Mouse (Mus musculus) forebrain, embryonic 12.5 days (tissue): ENCODE measurements at regions not wholly inside any gene's neighbourhood (a gene's known extent, or its start where the extent isn't known, plus 50 kb on each side); places are given as distances from the start of the nearest gene placed in this dataset.

Source experiments
- ATAC-seq: fragments of 200-750 bp; cut with Nextera tagmentation; 2 replicates; pipeline ENCODE4 v1.8.0; 2017; ENCODE audit warnings: moderate TSS enrichment; ENCODE audit not compliant: low FRiP score
- H3K27ac ChIP-seq: fragments of 300-500 bp; sonication (generic); 2 replicates; pipeline ENCODE4 v1.5.1; 2016; ENCODE audit warnings: mild to moderate bottlenecking
- H3K27me3 ChIP-seq: fragments of 300-500 bp; sonication (generic); 2 replicates; pipeline ENCODE4 v1.6.1; 2016; ENCODE audit warnings: mild to moderate bottlenecking
- H3K36me3 ChIP-seq: fragments of 300-500 bp; sonication (generic); replicated peaks from 2 replicates; pipeline ENCODE4 v1.6.1; 2016; ENCODE audit warnings: mild to moderate bottlenecking
- H3K4me1 ChIP-seq: fragments of 300-500 bp; sonication (generic); 2 replicates; pipeline ENCODE4 v1.6.1; 2016
- H3K4me2 ChIP-seq: fragments of 300-500 bp; sonication (generic); 2 replicates; pipeline ENCODE4 v1.6.1; 2016; ENCODE audit warnings: mild to moderate bottlenecking, moderate library complexity
- H3K4me3 ChIP-seq: fragments of 300-500 bp; sonication (generic); replicated peaks from 2 replicates; pipeline ENCODE4 v1.5.1; 2016; ENCODE audit warnings: mild to moderate bottlenecking
- H3K9ac ChIP-seq: fragments of 300-500 bp; sonication (generic); 2 replicates; pipeline ENCODE4 v1.6.1; 2016; ENCODE audit warnings: mild to moderate bottlenecking
- H3K9me3 ChIP-seq: fragments of 300-500 bp; sonication (generic); 2 replicates; pipeline ENCODE4 v1.6.1; 2016
- WGBS: fragments of 180-500 bp; shearing (Covaris S2); methylation state at CpG from one replicate; pipeline ENCODE4 v1.1.7; 2016; 5-methylcytosine and 5-hydroxymethylcytosine counted together

DNA sequence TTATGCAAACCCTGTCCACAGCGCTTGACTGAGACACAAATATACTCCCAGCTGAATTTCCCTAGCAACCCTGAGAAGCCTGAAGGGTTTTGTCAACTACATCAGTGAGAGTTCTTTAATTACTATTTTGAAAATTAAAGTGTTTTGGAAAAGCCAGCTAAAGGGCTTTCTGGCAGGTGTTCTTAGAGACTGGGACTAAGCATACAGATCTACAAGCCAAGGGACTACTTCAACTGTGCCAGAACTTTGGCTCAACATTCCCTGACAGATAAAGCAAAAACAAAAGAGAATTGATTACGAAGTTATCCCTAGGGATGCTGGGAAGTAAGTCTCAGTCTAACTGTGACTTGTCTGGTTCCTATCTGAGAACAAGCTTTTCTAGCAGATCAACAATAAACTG, 213.4 kb upstream of the Mkln1 start:
- Histone ChIP-seq H3K27ac (no peak overlapping the region), H3K4me1 (no peaks in the 10 kb centered on the region), H3K36me3 (no peaks in the 10 kb centered on the region), H3K4me3 (no peak overlapping the region), H3K27me3 (no peaks in the 10 kb centered on the region), H3K9ac (no peak overlapping the region), H3K4me2 (no peak overlapping the region), H3K9me3 (no peaks in the 10 kb centered on the region)
- 86% methylated on average over 2 of the region's 2 CpGs for WGBS
- no peak for ATAC-seq

DNA sequence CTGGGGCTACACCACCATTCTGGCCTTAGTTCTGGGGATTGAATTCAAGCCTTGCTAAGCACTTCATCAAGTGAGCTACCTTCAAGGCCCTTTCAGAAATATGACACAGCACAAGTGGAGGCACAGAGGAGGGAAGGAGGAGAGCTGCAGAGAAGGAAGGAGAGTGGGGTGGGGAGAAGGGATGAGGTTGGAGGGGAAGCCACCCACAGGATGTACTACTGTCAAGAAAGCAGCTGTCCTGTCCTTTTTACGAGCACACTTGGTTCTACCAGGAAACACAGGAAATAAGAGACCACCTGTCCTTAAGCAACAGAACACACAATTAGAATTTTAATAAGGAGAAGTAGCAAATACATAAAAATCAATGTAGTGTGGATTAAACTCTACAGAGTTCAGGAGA, 210.5 kb upstream of the Mkln1 start:
- Histone ChIP-seq H3K4me1 (no peaks in the 10 kb centered on the region), H3K27me3 (no peaks in the 10 kb centered on the region), H3K9me3 (no peaks in the 10 kb centered on the region), H3K27ac (no peak overlapping the region), H3K4me3 (no peak overlapping the region), H3K9ac (no peak overlapping the region), H3K36me3 (no peaks in the 10 kb centered on the region), H3K4me2 (no peak overlapping the region)
- no peak for ATAC-seq
- whole genome bisulfite sequencing = 89% methylated on average over 1 of the region's 1 CpGs

GRCm38 (mm10) chr6:31189060-31189459, 209.5 kb upstream of the Mkln1 start:
- no peak overlapping the region for H3K4me2 ChIP-seq
- no peaks in the 10 kb centered on the region for H3K36me3 ChIP-seq
- no peak overlapping the region for H3K4me3 ChIP-seq
- no peak overlapping the region for H3K27ac ChIP-seq
- H3K9me3 ChIP-seq = no peaks in the 10 kb centered on the region
- no peaks in the 10 kb centered on the region for H3K27me3 ChIP-seq
- no peak overlapping the region for H3K9ac ChIP-seq
- H3K4me1 ChIP-seq = no peaks in the 10 kb centered on the region
- 60% methylated on average over 7 of the region's 7 CpGs for WGBS
- ATAC-seq = no peak

DNA sequence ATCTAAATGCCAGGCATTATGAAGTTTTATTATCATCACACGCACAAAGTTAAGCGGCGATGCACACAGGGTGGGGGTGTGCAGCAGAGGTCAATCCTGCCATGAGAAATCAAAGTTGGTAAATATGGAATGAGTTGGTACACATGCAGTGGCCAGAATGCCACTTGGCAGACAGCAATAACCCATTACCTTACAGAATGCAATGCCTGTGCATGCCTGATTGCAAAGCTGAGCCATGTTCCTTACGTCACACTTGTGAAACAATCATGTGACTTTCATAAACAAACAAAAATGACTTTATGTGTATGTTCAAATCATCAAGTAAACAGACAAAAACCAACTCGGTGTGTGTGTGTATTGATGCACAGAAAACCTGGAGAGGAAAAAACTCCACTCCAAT, 208.5 kb upstream of the Mkln1 start:
- no peaks in the 10 kb centered on the region for H3K36me3 ChIP-seq
- 84% methylated on average over 5 of the region's 5 CpGs for WGBS
- H3K27me3 ChIP-seq = no peaks in the 10 kb centered on the region
- H3K27ac ChIP-seq = no peak overlapping the region
- no peak overlapping the region for H3K4me2 ChIP-seq
- no peaks in the 10 kb centered on the region for H3K9me3 ChIP-seq
- no peak overlapping the region for H3K9ac ChIP-seq
- H3K4me3 ChIP-seq = no peak overlapping the region
- no peaks in the 10 kb centered on the region for H3K4me1 ChIP-seq
- ATAC-seq = no peak

DNA sequence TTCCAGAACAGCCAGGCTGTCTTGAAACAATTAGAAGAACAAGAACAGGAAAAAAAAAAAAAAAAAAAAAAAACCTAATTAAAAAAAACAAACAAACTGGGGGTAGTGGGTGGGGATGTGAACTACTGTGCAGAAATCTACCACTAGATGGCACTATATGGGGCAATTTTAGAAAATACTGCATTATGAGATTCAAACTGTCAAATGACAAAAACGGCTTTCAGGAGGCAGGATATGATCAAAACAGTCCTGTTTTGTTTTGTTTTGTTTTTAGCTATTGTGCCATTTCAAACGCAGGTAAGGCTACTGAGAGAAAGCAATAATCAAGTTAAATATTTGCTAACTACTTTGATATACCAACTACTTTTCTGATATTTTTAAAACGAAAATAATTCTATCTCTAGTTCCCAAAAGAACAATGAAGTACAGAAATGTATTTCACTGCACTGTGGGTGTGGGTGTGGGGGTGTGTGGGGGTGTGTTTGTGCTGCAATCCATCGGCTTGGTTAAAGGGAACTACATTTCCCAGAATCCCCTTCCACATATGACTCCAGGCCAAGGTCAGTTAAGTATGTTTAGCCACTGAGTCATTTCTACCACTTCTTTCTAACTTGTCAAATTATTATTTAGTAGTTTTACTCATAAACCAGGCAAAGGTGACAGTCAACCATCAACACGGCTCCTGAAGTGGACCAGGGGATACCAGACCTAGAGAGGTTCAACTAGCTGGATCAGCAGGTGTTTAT, 207.7 kb upstream of the Mkln1 start:
- ATAC-seq = no peak

GRCm38 (mm10) chr6:31191577-31191976, 207.0 kb upstream of the Mkln1 start:
- Histone ChIP-seq H3K4me1 (no peaks in the 10 kb centered on the region), H3K36me3 (no peaks in the 10 kb centered on the region), H3K4me2 (no peak overlapping the region), H3K9me3 (no peaks in the 10 kb centered on the region), H3K4me3 (no peak overlapping the region), H3K27me3 (no peaks in the 10 kb centered on the region), H3K27ac (no peak overlapping the region), H3K9ac (no peak overlapping the region)
- no peak for ATAC-seq
- 83% methylated on average over 14 of the region's 14 CpGs for WGBS

More for the DNA sequence above, 207.7 kb upstream of the Mkln1 start:
- Histone ChIP-seq H3K4me3 (no peak overlapping the region), H3K4me2 (no peak overlapping the region), H3K9me3 (no peaks in the 10 kb centered on the region), H3K27me3 (no peaks in the 10 kb centered on the region), H3K36me3 (no peaks in the 10 kb centered on the region), H3K9ac (no peak overlapping the region), H3K27ac (no peak overlapping the region), H3K4me1 (no peaks in the 10 kb centered on the region)
- 58% methylated on average over 5 of the region's 5 CpGs for WGBS

- Histone ChIP-seq H3K9ac (no peak overlapping the region), H3K36me3 (no peaks in the 10 kb centered on the region), H3K4me2 (no peak overlapping the region), H3K4me3 (no peak overlapping the region), H3K9me3 (no peaks in the 10 kb centered on the region), H3K27me3 (no peaks in the 10 kb centered on the region), H3K27ac (no peak overlapping the region), H3K4me1 (no peaks in the 10 kb centered on the region)
- no peak for ATAC-seq
- WGBS = 81% methylated on average over 4 of the region's 4 CpGs
Observed at GRCm38 (mm10) chr6:31192197-31192596, 206.3 kb upstream of the Mkln1 start.

- ATAC-seq = no peak
- 90% methylated on average over 5 of the region's 5 CpGs for WGBS
Observed at GRCm38 (mm10) chr6:31193202-31193601, 205.3 kb upstream of the Mkln1 start.

DNA sequence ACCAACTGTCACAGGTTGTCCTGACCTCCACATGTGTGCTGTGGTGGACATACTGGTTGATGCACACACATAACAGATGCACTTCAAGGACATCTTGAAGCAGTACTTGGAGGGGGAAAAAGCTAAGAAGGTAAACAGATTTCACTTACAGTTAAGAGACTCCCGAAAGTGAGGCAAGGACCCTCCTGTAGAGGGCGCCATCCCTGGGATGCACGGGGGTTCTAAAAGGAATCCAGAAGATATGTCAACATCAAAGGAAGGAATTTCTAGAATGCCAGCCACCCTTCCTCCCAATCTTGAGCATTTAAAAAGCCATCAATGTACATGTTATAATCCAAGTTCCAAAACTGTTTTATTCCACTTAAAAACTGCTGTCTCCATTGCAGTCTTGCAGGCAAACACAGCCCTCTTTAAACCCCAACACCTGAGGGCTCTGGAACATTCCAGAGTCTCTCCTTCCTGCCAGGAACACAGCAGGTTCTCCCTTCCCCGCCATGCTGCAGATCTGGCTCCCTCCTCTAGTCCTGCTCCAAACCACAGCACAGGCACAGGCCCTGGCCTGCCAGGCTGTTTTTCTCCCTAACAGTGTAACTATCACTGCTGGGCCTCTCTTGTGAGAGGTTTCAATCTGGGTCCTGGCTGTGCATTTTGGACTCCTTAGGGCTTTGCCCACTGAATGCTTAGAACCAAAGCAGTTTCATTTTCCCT, 200.8 kb upstream of the Mkln1 start:
- no peak overlapping the region for H3K4me2 ChIP-seq
- no peak for ATAC-seq
- no peaks in the 10 kb centered on the region for H3K4me1 ChIP-seq
- H3K36me3 ChIP-seq = no peaks in the 10 kb centered on the region
- WGBS = 61% methylated on average over 4 of the region's 4 CpGs
- H3K27me3 ChIP-seq = no peaks in the 10 kb centered on the region
- no peaks in the 10 kb centered on the region for H3K9me3 ChIP-seq
- no peak overlapping the region for H3K4me3 ChIP-seq
- H3K9ac ChIP-seq = no peak overlapping the region
- no peak overlapping the region for H3K27ac ChIP-seq

More at GRCm38 (mm10) chr6:31193202-31193601, 205.3 kb upstream of the Mkln1 start:
- H3K36me3 ChIP-seq = no peaks in the 10 kb centered on the region
- H3K4me1 ChIP-seq = no peaks in the 10 kb centered on the region
- H3K9me3 ChIP-seq = no peaks in the 10 kb centered on the region
- no peak overlapping the region for H3K27ac ChIP-seq
- H3K4me3 ChIP-seq = no peak overlapping the region
- no peak overlapping the region for H3K9ac ChIP-seq
- H3K4me2 ChIP-seq = no peak overlapping the region
- H3K27me3 ChIP-seq = no peaks in the 10 kb centered on the region

DNA sequence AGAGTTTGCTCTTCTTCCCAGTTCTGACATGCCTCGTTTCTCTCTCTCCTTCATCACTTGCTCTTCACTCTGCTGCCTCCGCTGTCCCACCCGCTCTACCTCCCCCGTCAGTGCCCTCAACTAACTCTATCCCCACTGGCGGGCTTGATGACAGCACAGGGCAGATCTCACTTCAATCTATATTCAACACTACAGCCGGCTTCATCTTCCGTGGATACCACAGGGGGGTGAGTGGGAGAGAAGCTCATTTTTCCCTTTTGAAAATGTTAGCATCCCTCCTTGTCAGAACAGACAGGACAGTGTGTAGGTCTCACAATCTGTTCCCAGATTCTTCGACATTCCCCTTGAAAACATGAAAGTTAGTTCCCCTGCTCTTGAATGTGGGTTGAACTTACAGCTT, 200.2 kb upstream of the Mkln1 start:
- no peak overlapping the region for H3K27ac ChIP-seq
- WGBS = 79% methylated on average over 8 of the region's 8 CpGs
- H3K4me2 ChIP-seq = no peak overlapping the region
- H3K27me3 ChIP-seq = no peaks in the 10 kb centered on the region
- ATAC-seq = no peak
- no peaks in the 10 kb centered on the region for H3K36me3 ChIP-seq
- no peaks in the 10 kb centered on the region for H3K4me1 ChIP-seq
- H3K9ac ChIP-seq = no peak overlapping the region
- no peak overlapping the region for H3K4me3 ChIP-seq
- H3K9me3 ChIP-seq = no peaks in the 10 kb centered on the region

DNA sequence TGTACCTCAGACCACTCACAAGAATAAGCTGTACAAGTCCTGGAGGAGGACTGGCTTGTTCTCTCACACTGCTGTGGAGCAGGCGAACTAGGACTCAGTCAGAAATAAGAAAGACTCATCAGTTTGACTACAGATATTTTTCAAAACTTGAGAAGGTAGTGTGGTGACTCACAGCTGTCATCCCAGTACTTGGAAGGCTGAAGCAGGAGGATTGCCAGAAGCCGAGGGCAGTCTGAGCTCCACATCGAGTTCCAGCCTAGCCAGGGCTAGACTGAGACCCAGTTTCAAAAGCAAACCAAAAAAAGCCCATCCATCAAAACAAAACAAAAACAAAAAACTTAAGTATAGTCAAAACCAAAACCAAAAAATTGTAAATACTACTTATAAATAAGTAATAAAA, 197.8 kb upstream of the Mkln1 start:
- H3K9ac ChIP-seq = no peak overlapping the region
- H3K4me3 ChIP-seq = no peak overlapping the region
- H3K27ac ChIP-seq = no peak overlapping the region
- no peaks in the 10 kb centered on the region for H3K36me3 ChIP-seq
- WGBS = 85% methylated on average over 3 of the region's 3 CpGs
- no peak for ATAC-seq
- no peaks in the 10 kb centered on the region for H3K9me3 ChIP-seq
- no peaks in the 10 kb centered on the region for H3K4me1 ChIP-seq
- no peaks in the 10 kb centered on the region for H3K27me3 ChIP-seq
- H3K4me2 ChIP-seq = no peak overlapping the region

DNA sequence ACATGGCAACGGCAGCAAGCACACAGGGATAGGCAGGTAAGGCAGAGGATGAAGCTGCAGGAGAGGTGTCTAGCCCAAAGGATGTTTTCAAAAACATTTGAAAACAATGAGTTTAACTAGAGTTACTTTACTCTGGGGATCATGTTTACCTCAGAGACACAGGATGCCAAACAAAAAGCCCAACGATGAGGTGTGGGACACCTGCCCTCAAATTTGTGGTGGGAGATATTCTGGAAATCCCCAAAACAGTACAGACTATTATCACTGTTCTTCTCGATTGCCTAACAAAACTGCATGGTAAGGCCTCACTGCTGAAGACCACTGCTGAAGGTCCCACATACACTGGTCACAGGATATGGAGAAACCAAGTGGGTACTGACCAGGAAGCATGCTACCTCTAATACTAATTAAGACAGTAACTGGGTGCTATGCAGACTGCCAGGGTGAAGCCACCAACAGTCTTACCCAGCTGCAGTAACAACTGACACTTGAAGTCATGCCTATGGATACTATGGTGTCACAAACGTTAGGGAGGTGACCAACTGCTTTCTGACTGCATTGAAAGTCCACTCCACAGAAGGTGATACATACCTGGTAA, 197.1 kb upstream of the Mkln1 start:
- no peaks in the 10 kb centered on the region for H3K4me1 ChIP-seq
- no peaks in the 10 kb centered on the region for H3K9me3 ChIP-seq
- no peak for ATAC-seq
- H3K4me2 ChIP-seq = no peak overlapping the region
- no peaks in the 10 kb centered on the region for H3K27me3 ChIP-seq
- H3K36me3 ChIP-seq = no peaks in the 10 kb centered on the region
- H3K9ac ChIP-seq = no peak overlapping the region
- no peak overlapping the region for H3K27ac ChIP-seq
- no peak overlapping the region for H3K4me3 ChIP-seq
- 87% methylated on average over 4 of the region's 4 CpGs for WGBS

GRCm38 (mm10) chr6:31202594-31202993, 195.9 kb upstream of the Mkln1 start:
- no peaks in the 10 kb centered on the region for H3K4me1 ChIP-seq
- no peak overlapping the region for H3K4me3 ChIP-seq
- no peaks in the 10 kb centered on the region for H3K36me3 ChIP-seq
- no peaks in the 10 kb centered on the region for H3K9me3 ChIP-seq
- no peak overlapping the region for H3K9ac ChIP-seq
- H3K4me2 ChIP-seq = no peak overlapping the region
- no peak overlapping the region for H3K27ac ChIP-seq
- no peaks in the 10 kb centered on the region for H3K27me3 ChIP-seq
- ATAC-seq = no peak
